Mouse (Mus musculus): ENCODE measurements at regions not wholly inside any gene's neighbourhood (a gene's known extent, or its start where the extent isn't known, plus 50 kb on each side); places are given as distances from the start of the nearest gene placed in this dataset.

DNA sequence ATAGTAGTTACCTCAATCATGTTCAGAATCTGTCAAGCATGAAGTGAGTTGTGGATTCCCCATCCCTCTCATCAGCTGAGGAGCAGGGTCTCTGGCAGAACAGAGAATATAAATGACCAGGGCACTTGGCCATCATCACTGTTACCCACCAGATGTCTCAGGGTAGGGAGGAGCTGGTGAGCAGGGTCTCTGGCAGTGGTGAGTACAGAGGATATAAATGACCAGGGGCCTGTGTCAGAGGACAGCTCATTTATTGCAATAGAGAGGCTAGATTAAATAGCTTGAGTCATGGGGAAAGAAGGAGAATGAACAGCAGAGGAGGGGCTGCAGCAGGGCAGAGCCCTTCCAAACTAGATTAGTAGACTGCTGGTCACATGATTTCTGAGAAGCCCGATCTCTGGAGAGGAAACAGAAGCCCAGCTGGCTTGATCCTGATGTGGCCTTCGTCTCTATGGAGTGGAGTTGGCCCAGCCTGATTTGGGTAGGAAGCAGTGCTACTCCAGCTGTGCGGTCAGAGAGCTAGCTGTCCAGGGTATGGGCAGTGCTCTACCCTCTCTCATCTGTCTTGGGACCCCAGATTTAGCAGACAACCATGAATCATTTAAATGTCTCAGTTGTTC lies 766.3 kb downstream of the Dach1 start:
- no peak overlapping the region for H3K4me3 ChIP-seq (ENCODE audit: low read depth, low read length)
- no peaks in the 10 kb centered on the region for H3K4me1 ChIP-seq (ENCODE audit: control insufficient read depth, insufficient read depth, low read length)
- 68% methylated on average over 3 of the region's 3 CpGs for WGBS
- no peak overlapping the region for H3K27ac ChIP-seq (ENCODE audit: low read length)
- H3K4me2 ChIP-seq (ENCODE audit: low read length) = no peak overlapping the region
- 0 out of 2 replicates have a peak, but pooled peaks cover 3% of the 10 kb centered on the region for H3K9me3 ChIP-seq (replicated peaks; ENCODE audit: control insufficient read depth, low read length, poor library complexity, severe bottlenecking)
- H3K36me3 ChIP-seq (ENCODE audit: control insufficient read depth, insufficient read depth, low read length) = no peaks in the 10 kb centered on the region
- H3K27me3 ChIP-seq (ENCODE audit: control insufficient read depth, insufficient read depth, low read depth, low read length) = no peaks in the 10 kb centered on the region
- no peak for ATAC-seq
- no peak overlapping the region for H3K9ac ChIP-seq (ENCODE audit: low read depth, low read length)

DNA sequence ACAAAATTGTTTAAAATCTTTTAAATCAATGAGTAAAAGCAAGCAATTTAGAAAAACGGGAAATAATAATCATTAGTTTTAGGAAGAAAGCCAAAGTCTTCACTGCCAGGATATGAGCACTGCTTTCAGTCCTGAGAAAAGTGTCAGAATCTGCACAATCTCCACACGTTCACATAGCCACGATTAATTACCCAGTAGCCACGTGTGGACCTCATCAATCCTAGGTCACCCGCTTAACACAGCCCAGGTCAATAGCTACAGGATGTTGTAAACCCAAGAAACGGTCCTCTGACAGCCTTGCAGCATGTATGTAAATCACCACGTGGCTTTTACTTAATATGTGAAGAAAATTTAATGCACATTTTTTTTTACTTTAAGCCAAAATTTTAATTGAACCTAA lies 773.2 kb downstream of the Dach1 start:
- WGBS = 50% methylated on average over 7 of the region's 7 CpGs
- H3K36me3 ChIP-seq (ENCODE audit: control insufficient read depth, insufficient read depth, low read length) = no peaks in the 10 kb centered on the region
- ATAC-seq = no peak

DNA sequence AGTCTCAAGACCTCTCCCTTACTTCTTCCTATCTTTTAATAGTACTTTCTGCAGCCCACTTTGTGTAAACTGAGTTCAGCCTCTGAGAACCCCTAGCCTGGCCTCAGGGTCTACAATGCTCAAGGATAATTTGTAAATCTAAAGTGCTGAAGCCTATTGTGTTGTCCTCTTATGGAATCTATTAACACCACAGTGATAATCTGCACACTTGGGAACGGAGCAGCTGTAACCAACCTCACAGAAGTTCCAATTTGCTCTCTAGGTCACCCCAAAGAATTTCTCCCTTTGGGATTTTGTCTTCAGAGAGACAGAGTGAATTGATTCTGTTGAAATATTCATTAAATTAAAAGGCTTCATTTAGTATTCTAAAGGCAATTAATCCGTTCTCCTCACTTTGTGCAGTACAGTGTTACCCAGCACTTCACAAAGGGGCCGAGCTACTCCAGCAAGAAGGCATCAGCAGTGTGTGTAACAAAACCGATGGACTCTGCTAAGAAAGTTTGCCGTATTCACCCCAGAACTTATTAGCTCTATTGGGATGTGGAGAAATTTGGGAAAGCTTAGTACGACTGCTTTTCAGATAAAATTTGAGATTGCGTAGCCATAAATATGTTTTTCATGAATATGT lies 773.7 kb downstream of the Dach1 start:
- Histone ChIP-seq H3K4me2 (ENCODE audit: low read length) (no peak overlapping the region), H3K4me1 (ENCODE audit: control insufficient read depth, insufficient read depth, low read length) (no peaks in the 10 kb centered on the region), H3K36me3 (ENCODE audit: control insufficient read depth, insufficient read depth, low read length) (no peaks in the 10 kb centered on the region), H3K9me3 (replicated peaks; ENCODE audit: control insufficient read depth, low read length, poor library complexity, severe bottlenecking) (no peaks in the 10 kb centered on the region), H3K27me3 (ENCODE audit: control insufficient read depth, insufficient read depth, low read depth, low read length) (no peaks in the 10 kb centered on the region), H3K9ac (ENCODE audit: low read depth, low read length) (no peak overlapping the region), H3K27ac (ENCODE audit: low read length) (no peak overlapping the region), H3K4me3 (ENCODE audit: low read depth, low read length) (no peak overlapping the region)
- 27% methylated on average over 7 of the region's 7 CpGs for WGBS
- no peak; the same call in 1 of the 2 replicates for ATAC-seq

More for the DNA sequence above, 773.2 kb downstream of the Dach1 start:
- Histone ChIP-seq H3K9me3 (replicated peaks; ENCODE audit: control insufficient read depth, low read length, poor library complexity, severe bottlenecking) (no peaks in the 10 kb centered on the region), H3K27ac (ENCODE audit: low read length) (no peak overlapping the region), H3K4me2 (ENCODE audit: low read length) (no peak overlapping the region), H3K9ac (ENCODE audit: low read depth, low read length) (no peak overlapping the region), H3K4me3 (ENCODE audit: low read depth, low read length) (no peak overlapping the region), H3K27me3 (ENCODE audit: control insufficient read depth, insufficient read depth, low read depth, low read length) (no peaks in the 10 kb centered on the region), H3K4me1 (ENCODE audit: control insufficient read depth, insufficient read depth, low read length) (no peaks in the 10 kb centered on the region)

DNA sequence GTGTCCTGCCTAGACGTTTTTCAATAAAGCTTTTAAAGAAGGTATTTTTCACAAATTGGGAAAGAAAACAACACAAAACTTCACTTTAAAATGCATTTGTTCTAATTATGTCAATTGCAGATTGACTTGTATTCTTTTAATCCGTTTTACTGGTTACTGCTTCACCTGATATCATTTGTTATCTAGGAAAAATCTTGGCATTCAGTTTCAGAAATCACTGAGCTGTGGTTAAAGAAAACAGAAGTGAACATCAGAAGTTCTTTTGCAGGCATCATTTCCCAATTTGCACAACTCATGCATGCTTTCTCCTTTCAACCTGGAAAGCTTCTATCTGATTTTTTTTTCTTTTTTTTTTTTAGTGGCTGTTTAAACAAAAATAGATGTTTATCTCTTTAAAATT lies 780.6 kb downstream of the Dach1 start:
- 65% methylated on average over 2 of the region's 2 CpGs for WGBS
- Histone ChIP-seq H3K27me3 (ENCODE audit: control insufficient read depth, insufficient read depth, low read depth, low read length) (no peaks in the 10 kb centered on the region), H3K27ac (ENCODE audit: low read length) (no peak overlapping the region), H3K9me3 (replicated peaks; ENCODE audit: control insufficient read depth, low read length, poor library complexity, severe bottlenecking) (no peaks in the 10 kb centered on the region), H3K36me3 (ENCODE audit: control insufficient read depth, insufficient read depth, low read length) (no peaks in the 10 kb centered on the region), H3K4me3 (ENCODE audit: low read depth, low read length) (no peak overlapping the region), H3K9ac (ENCODE audit: low read depth, low read length) (no peak overlapping the region), H3K4me1 (ENCODE audit: control insufficient read depth, insufficient read depth, low read length) (no peaks in the 10 kb centered on the region), H3K4me2 (ENCODE audit: low read length) (no peak overlapping the region)
- no peak for ATAC-seq

DNA sequence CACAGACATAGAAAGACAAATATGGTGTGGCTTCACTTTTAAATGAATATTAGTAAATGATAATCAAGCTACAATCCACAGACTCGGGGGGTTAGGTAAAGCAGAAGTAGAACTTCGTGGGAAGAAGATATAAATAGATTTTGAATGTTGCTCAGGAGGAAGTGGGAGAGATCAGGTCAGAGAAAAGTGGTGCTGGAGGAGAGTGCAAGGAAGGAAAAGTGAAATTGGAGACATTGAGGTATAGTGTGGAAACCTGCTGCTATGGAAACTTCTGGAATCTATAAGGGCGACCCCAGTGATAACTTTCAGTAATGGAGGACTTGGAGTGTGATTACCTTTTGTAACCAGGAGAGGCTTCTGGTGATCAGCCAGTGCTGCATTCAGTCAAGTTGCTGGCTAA lies 789.4 kb downstream of the Dach1 start:
- no peaks in the 10 kb centered on the region for H3K27me3 ChIP-seq (ENCODE audit: control insufficient read depth, insufficient read depth, low read depth, low read length)
- H3K4me1 ChIP-seq (ENCODE audit: control insufficient read depth, insufficient read depth, low read length) = no peaks in the 10 kb centered on the region
- no peak for ATAC-seq
- H3K9ac ChIP-seq (ENCODE audit: low read depth, low read length) = no peak overlapping the region
- no peak overlapping the region for H3K27ac ChIP-seq (ENCODE audit: low read length)
- 80% methylated on average over 3 of the region's 3 CpGs for WGBS
- H3K36me3 ChIP-seq (ENCODE audit: control insufficient read depth, insufficient read depth, low read length) = no peaks in the 10 kb centered on the region
- H3K9me3 ChIP-seq (replicated peaks; ENCODE audit: control insufficient read depth, low read length, poor library complexity, severe bottlenecking) = 0 out of 2 replicates have a peak, but pooled peaks cover 2% of the 10 kb centered on the region
- no peak overlapping the region for H3K4me2 ChIP-seq (ENCODE audit: low read length)
- no peak overlapping the region for H3K4me3 ChIP-seq (ENCODE audit: low read depth, low read length)

DNA sequence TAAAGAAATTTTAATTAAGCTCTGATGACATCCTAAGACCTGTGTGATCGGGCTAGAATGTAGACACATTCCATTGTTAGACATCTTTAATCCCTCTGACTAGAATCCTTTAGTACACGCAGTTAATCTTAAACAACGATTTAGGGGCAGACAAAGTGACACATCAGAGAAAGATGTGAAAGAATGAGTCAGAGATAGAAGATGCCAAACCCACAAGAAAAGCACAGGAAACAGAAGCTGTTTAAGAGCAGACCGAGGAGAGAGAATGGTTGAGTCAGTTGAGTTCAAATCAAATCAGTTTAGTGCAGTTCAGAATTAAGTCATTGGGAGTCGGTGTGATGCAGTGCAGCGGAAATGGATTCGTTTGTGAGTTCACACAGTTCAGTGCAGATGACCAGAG lies 812.6 kb downstream of the Dach1 start:
- Histone ChIP-seq H3K9ac (ENCODE audit: low read depth, low read length) (no peak overlapping the region), H3K4me3 (ENCODE audit: low read depth, low read length) (no peak overlapping the region), H3K36me3 (ENCODE audit: control insufficient read depth, insufficient read depth, low read length) (no peaks in the 10 kb centered on the region), H3K4me1 (ENCODE audit: control insufficient read depth, insufficient read depth, low read length) (no peaks in the 10 kb centered on the region), H3K27me3 (ENCODE audit: control insufficient read depth, insufficient read depth, low read depth, low read length) (no peaks in the 10 kb centered on the region), H3K9me3 (replicated peaks; ENCODE audit: control insufficient read depth, low read length, poor library complexity, severe bottlenecking) (no peaks in the 10 kb centered on the region), H3K4me2 (ENCODE audit: low read length) (no peak overlapping the region), H3K27ac (ENCODE audit: low read length) (no peak overlapping the region)
- ATAC-seq = no peak
- 78% methylated on average over 7 of the region's 7 CpGs for WGBS

DNA sequence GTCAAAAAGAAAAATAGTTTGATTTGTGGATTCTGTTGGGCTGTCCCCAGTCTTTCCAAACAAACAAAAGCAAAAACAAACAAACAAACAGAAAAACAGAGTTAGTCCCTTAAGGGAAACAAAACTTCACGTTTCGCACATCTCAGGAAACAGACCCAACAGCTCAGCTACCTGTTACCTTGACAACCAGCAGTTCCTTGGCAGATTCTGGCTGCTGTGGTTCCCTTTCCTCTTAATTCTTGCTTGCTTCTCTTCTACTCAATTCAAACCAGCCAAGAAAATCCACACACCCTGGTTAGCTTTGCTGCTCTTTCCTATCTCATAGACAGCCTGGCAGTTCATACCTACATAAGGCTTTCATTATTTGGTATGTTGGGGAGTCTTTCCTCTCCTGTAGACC lies 821.6 kb downstream of the Dach1 start:
- Histone ChIP-seq H3K36me3 (ENCODE audit: control insufficient read depth, insufficient read depth, low read length) (no peaks in the 10 kb centered on the region), H3K9ac (ENCODE audit: low read depth, low read length) (no peak overlapping the region), H3K4me3 (ENCODE audit: low read depth, low read length) (no peak overlapping the region), H3K9me3 (replicated peaks; ENCODE audit: control insufficient read depth, low read length, poor library complexity, severe bottlenecking) (no peaks in the 10 kb centered on the region), H3K4me1 (ENCODE audit: control insufficient read depth, insufficient read depth, low read length) (no peaks in the 10 kb centered on the region), H3K4me2 (ENCODE audit: low read length) (no peak overlapping the region), H3K27ac (ENCODE audit: low read length) (no peak overlapping the region), H3K27me3 (ENCODE audit: control insufficient read depth, insufficient read depth, low read depth, low read length) (no peaks in the 10 kb centered on the region)
- ATAC-seq = no peak
- WGBS = 62% methylated on average over 2 of the region's 2 CpGs

DNA sequence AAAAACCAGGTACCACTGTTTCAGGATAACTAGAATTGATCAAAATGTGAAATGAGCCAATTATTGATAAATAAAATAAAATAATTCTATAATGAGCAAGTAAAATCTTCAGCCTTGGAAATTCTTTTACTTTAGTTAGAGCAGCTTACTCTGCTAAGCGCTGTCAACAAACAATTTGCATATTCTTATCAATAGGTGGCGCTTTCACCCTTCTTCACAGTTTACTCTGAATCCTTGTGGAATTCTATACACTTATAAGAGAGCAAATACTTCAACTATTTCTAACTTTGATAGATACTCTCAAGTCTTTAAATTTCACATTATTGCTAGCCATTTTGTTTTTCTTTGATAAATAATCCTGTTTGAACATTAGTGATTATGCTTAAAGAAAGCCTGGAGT lies 812.5 kb upstream of the Klhl1 start:
- H3K4me1 ChIP-seq (ENCODE audit: control insufficient read depth, insufficient read depth, low read length) = no peaks in the 10 kb centered on the region
- no peak overlapping the region for H3K4me3 ChIP-seq (ENCODE audit: low read depth, low read length)
- no peak overlapping the region for H3K4me2 ChIP-seq (ENCODE audit: low read length)
- no peaks in the 10 kb centered on the region for H3K27me3 ChIP-seq (ENCODE audit: control insufficient read depth, insufficient read depth, low read depth, low read length)
- WGBS = 5% methylated on average over 2 of the region's 2 CpGs
- peak; percentile 77; the same call in 1 of the 2 replicates for ATAC-seq
- no peak overlapping the region for H3K27ac ChIP-seq (ENCODE audit: low read length)
- no peak overlapping the region for H3K9ac ChIP-seq (ENCODE audit: low read depth, low read length)
- no peaks in the 10 kb centered on the region for H3K36me3 ChIP-seq (ENCODE audit: control insufficient read depth, insufficient read depth, low read length)
- no peaks in the 10 kb centered on the region for H3K9me3 ChIP-seq (replicated peaks; ENCODE audit: control insufficient read depth, low read length, poor library complexity, severe bottlenecking)

DNA sequence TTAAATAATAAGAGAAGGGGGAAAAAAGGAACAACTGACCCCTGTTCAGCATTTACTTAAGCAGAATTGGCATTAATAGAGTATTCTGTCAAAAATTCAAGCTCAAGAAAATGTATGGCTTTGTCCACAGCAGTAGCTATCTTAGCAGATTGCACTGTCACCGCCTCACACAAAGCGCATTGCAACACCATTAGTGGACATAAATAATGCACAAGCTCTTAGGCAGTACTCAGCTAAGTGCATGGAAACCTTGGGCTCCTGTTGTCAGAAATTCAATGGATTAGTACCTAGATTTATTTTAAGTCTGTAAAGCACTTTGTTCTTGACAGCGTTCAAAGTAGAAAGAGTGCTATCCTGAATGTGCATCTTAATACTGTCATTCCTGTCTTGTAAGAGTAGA lies 811.1 kb upstream of the Klhl1 start:
- Histone ChIP-seq H3K4me3 (ENCODE audit: low read depth, low read length) (no peak overlapping the region), H3K9ac (ENCODE audit: low read depth, low read length) (no peak overlapping the region), H3K4me1 (ENCODE audit: control insufficient read depth, insufficient read depth, low read length) (no peaks in the 10 kb centered on the region), H3K4me2 (ENCODE audit: low read length) (no peak overlapping the region), H3K36me3 (ENCODE audit: control insufficient read depth, insufficient read depth, low read length) (no peaks in the 10 kb centered on the region), H3K9me3 (replicated peaks; ENCODE audit: control insufficient read depth, low read length, poor library complexity, severe bottlenecking) (0 out of 2 replicates have a peak, but pooled peaks cover 3% of the 10 kb centered on the region), H3K27me3 (ENCODE audit: control insufficient read depth, insufficient read depth, low read depth, low read length) (no peaks in the 10 kb centered on the region), H3K27ac (ENCODE audit: low read length) (no peak overlapping the region)
- ATAC-seq = no peak
- 50% methylated on average over 3 of the region's 3 CpGs for WGBS
